Mouse (Mus musculus): Measurements from ENCODE around the gene Gm10643. TPM values are rescaled to one million over a fixed set of nuclear protein-coding genes. Genes with fewer than 3 reads are reported as not detected.

Gene Gm10643
- polyA plus RNA-seq, 1 experiment from 2014 or later: 2.2 TPM

GRCm38 (mm10) chr8:84025863-84026262 is 39.1 kb downstream of the Gm10643 start:
- Histone ChIP-seq H3K9ac (peak overlapping the region; percentile 57), H3K9me3 (no peaks in the 10 kb centered on the region), H3K27ac (no peak overlapping the region), H3K4me2 (replicated peaks) (peak overlapping the region; percentile 88), H3K36me3 (no peaks in the 10 kb centered on the region), H3K4me1 (peaks cover 15% of the 10 kb centered on the region; the same call in 1 of the 2 replicates), H3K27me3 (replicated peaks) (peaks cover 38% of the 10 kb centered on the region), H3K4me3 (peak overlapping the region; percentile 49)
- ATAC-seq (ENCODE audit: low FRiP score, low read depth): peak; percentile 60
- 1% methylated on average over 41 of the region's 41 CpGs for WGBS

GRCm38 (mm10) chr8:84024171-84024570 is 40.8 kb downstream of the Gm10643 start:
- Histone ChIP-seq H3K9ac (no peak overlapping the region), H3K27me3 (replicated peaks) (peaks cover 45% of the 10 kb centered on the region), H3K4me1 (peaks cover 15% of the 10 kb centered on the region; the same call in 1 of the 2 replicates), H3K4me3 (no peak overlapping the region), H3K9me3 (no peaks in the 10 kb centered on the region), H3K36me3 (no peaks in the 10 kb centered on the region), H3K4me2 (replicated peaks) (no peak overlapping the region), H3K27ac (no peak overlapping the region)
- WGBS: 10% methylated on average over 10 of the region's 10 CpGs
- ATAC-seq (ENCODE audit: low FRiP score, low read depth): no peak

- peaks cover 45% of the 10 kb centered on the region for H3K27me3 ChIP-seq (replicated peaks)
- H3K4me1 ChIP-seq: peaks cover 15% of the 10 kb centered on the region; the same call in 1 of the 2 replicates
- H3K4me3 ChIP-seq: no peak overlapping the region
- no peaks in the 10 kb centered on the region for H3K36me3 ChIP-seq
- no peak overlapping the region for H3K9ac ChIP-seq
- WGBS: 63% methylated on average over 1 of the region's 1 CpGs
- no peaks in the 10 kb centered on the region for H3K9me3 ChIP-seq
- H3K4me2 ChIP-seq (replicated peaks): no peak overlapping the region
- ATAC-seq (ENCODE audit: low FRiP score, low read depth): no peak
- H3K27ac ChIP-seq: no peak overlapping the region
Measured at GRCm38 (mm10) chr8:84023631-84024030, 41.3 kb downstream of the Gm10643 start.

- Histone ChIP-seq H3K27ac (no peak overlapping the region), H3K4me3 (no peak overlapping the region), H3K4me1 (peaks cover 15% of the 10 kb centered on the region; the same call in 1 of the 2 replicates), H3K36me3 (no peaks in the 10 kb centered on the region), H3K9ac (no peak overlapping the region), H3K27me3 (replicated peaks) (peaks cover 41% of the 10 kb centered on the region), H3K9me3 (no peaks in the 10 kb centered on the region), H3K4me2 (replicated peaks) (no peak overlapping the region)
- no peak for ATAC-seq (ENCODE audit: low FRiP score, low read depth)
- WGBS: 35% methylated on average over 5 of the region's 5 CpGs
Measured at GRCm38 (mm10) chr8:84023085-84023484, 41.9 kb downstream of the Gm10643 start.

- no peak for ATAC-seq (ENCODE audit: low FRiP score, low read depth)
- 0 out of 2 replicates have a peak overlapping the region, but pooled peaks have one; percentile 21 for H3K9ac ChIP-seq
- peaks cover 27% of the 10 kb centered on the region for H3K27me3 ChIP-seq (replicated peaks)
- H3K36me3 ChIP-seq: no peaks in the 10 kb centered on the region
- no peaks in the 10 kb centered on the region for H3K9me3 ChIP-seq
- no peak overlapping the region for H3K27ac ChIP-seq
- 0 out of 2 replicates have a peak overlapping the region, but pooled peaks have one; percentile 20 for H3K4me2 ChIP-seq (replicated peaks)
- 45% methylated on average over 12 of the region's 12 CpGs for WGBS
- peaks cover 15% of the 10 kb centered on the region; the same call in 1 of the 2 replicates for H3K4me1 ChIP-seq
- H3K4me3 ChIP-seq: no peak overlapping the region
Measured at GRCm38 (mm10) chr8:84021569-84021968, 43.4 kb downstream of the Gm10643 start.

- no peak within 1 kb of the TSS for H3K4me3 ChIP-seq
- no peak for ATAC-seq (ENCODE audit: low FRiP score, low read depth)
- peak within 1 kb of the TSS; percentile 20; the same call in 1 of the 2 replicates for H3K4me2 ChIP-seq (replicated peaks)
- peaks cover 11% of the 10 kb centered on the region; the same call in 1 of the 2 replicates for H3K4me1 ChIP-seq
- 4% methylated on average over 18 of the region's 18 CpGs for WGBS
- 0 out of 2 replicates have a peak within 1 kb of the TSS, but pooled peaks have one; percentile 21 for H3K9ac ChIP-seq
- no peaks in the 10 kb centered on the region for H3K9me3 ChIP-seq
- no peaks in the 10 kb centered on the region for H3K36me3 ChIP-seq
- H3K27ac ChIP-seq: no peak within 1 kb of the TSS
- peaks cover 24% of the 10 kb centered on the region for H3K27me3 ChIP-seq (replicated peaks)
Measured at GRCm38 (mm10) chr8:84021096-84021495, 43.8 kb downstream of the Gm10643 start, which contains the start of gene Palm3. Gene Palm3, plus strand, starts transcription at chr8:84021471.

- 82% methylated on average over 9 of the region's 9 CpGs for WGBS
- H3K9me3 ChIP-seq: no peaks in the 10 kb centered on the region
- H3K4me3 ChIP-seq: no peak overlapping the region
- H3K9ac ChIP-seq: no peak overlapping the region
- no peak for ATAC-seq (ENCODE audit: low FRiP score, low read depth)
- H3K4me1 ChIP-seq: peaks cover 5% of the 10 kb centered on the region; the same call in 1 of the 2 replicates
- peaks cover 17% of the 10 kb centered on the region for H3K27me3 ChIP-seq (replicated peaks)
- no peaks in the 10 kb centered on the region for H3K36me3 ChIP-seq
- H3K27ac ChIP-seq: no peak overlapping the region
- H3K4me2 ChIP-seq (replicated peaks): no peak overlapping the region
Measured at GRCm38 (mm10) chr8:84019738-84020137, 45.2 kb downstream of the Gm10643 start.

- H3K9me3 ChIP-seq: no peaks in the 10 kb centered on the region
- no peak overlapping the region for H3K27ac ChIP-seq
- H3K4me1 ChIP-seq: peaks cover 20% of the 10 kb centered on the region
- no peak for ATAC-seq (ENCODE audit: low FRiP score, low read depth)
- 93% methylated on average over 5 of the region's 5 CpGs for WGBS
- H3K4me2 ChIP-seq (replicated peaks): no peak overlapping the region
- no peaks in the 10 kb centered on the region for H3K36me3 ChIP-seq
- no peak overlapping the region for H3K4me3 ChIP-seq
- no peak overlapping the region for H3K9ac ChIP-seq
- peaks cover 34% of the 10 kb centered on the region for H3K27me3 ChIP-seq (replicated peaks)
Measured at GRCm38 (mm10) chr8:84015833-84016232, 49.1 kb downstream of the Gm10643 start.

MicroRNAs encoded within 50 kb of the gene (microRNA counts, 519-probe panel; counts per million panel counts)
- 2,879 counts per million, percentile 70 among the panel's probes with 10 or more counts for microRNA mmu-miR-709

Small RNAs within 50 kb of the gene (microRNA-seq; reads per million reads assigned to microRNA genes)
- gene Mir709: not detected

Other genes starting within 250 kb of the Gm10643 start
- 34.8 and 37.0 TPM in 2 replicates for gene Adgrl1, start 165.0 kb downstream of the Gm10643 start, polyA plus RNA-seq (2016; fragmentation: Nextera tagmentation; extraction: Ambion mirVana)
- 0.60 and 0.86 TPM in 2 replicates for gene Gm10644, start 109.9 kb downstream of the Gm10643 start, polyA plus RNA-seq (2016; fragmentation: Nextera tagmentation; extraction: Ambion mirVana)
- gene Asf1b, start 109.6 kb downstream of the Gm10643 start, polyA plus RNA-seq (2016; fragmentation: Nextera tagmentation; extraction: Ambion mirVana): 37.1 and 41.6 TPM in 2 replicates
- 215 and 218 TPM in 2 replicates for gene Prkaca, start 92.1 kb downstream of the Gm10643 start, polyA plus RNA-seq (2016; fragmentation: Nextera tagmentation; extraction: Ambion mirVana)
- gene Samd1, start 67.5 kb downstream of the Gm10643 start, polyA plus RNA-seq (2016; fragmentation: Nextera tagmentation; extraction: Ambion mirVana): 9.7 and 9.8 TPM in 2 replicates
- 0.83 and 0.95 TPM in 2 replicates for gene 1700067K01Rik, start 63.6 kb downstream of the Gm10643 start, polyA plus RNA-seq (2016; fragmentation: Nextera tagmentation; extraction: Ambion mirVana)
- 0.54 TPM in 1 of 2 replicates, not detected in the other for gene 2210011C24Rik, start 53.0 kb downstream of the Gm10643 start, polyA plus RNA-seq (2016; fragmentation: Nextera tagmentation; extraction: Ambion mirVana)
- gene Palm3, start 43.7 kb downstream of the Gm10643 start, polyA plus RNA-seq (2016; fragmentation: Nextera tagmentation; extraction: Ambion mirVana): 10.2 and 10.8 TPM in 2 replicates
- 0.28 and 0.29 TPM in 2 replicates for gene Il27ra, start 22.5 kb downstream of the Gm10643 start, polyA plus RNA-seq (2016; fragmentation: Nextera tagmentation; extraction: Ambion mirVana)
- not detected in 2 replicates for gene Rln3, start 20.1 kb downstream of the Gm10643 start, polyA plus RNA-seq (2016; fragmentation: Nextera tagmentation; extraction: Ambion mirVana)
- 9.1 and 9.3 TPM in 2 replicates for gene Rfx1, start 1.7 kb upstream of the Gm10643 start, polyA plus RNA-seq (2016; fragmentation: Nextera tagmentation; extraction: Ambion mirVana)
- gene Dcaf15, start 39.6 kb upstream of the Gm10643 start, polyA plus RNA-seq (2016; fragmentation: Nextera tagmentation; extraction: Ambion mirVana): 18.0 and 19.6 TPM in 2 replicates
- gene Podnl1, start 60.9 kb upstream of the Gm10643 start, polyA plus RNA-seq (2016; fragmentation: Nextera tagmentation; extraction: Ambion mirVana): 0.28 and 0.37 TPM in 2 replicates
- gene Cc2d1a, start 82.8 kb upstream of the Gm10643 start, polyA plus RNA-seq (2016; fragmentation: Nextera tagmentation; extraction: Ambion mirVana): 16.9 and 18.0 TPM in 2 replicates
- 1.9 and 2.0 TPM in 2 replicates for gene 4930432K21Rik, start 82.9 kb upstream of the Gm10643 start, polyA plus RNA-seq (2016; fragmentation: Nextera tagmentation; extraction: Ambion mirVana)
- 5.3 and 6.3 TPM in 2 replicates for gene Nanos3, start 120.1 kb upstream of the Gm10643 start, polyA plus RNA-seq (2016; fragmentation: Nextera tagmentation; extraction: Ambion mirVana)
- gene Zswim4, start 171.9 kb upstream of the Gm10643 start, polyA plus RNA-seq (2016; fragmentation: Nextera tagmentation; extraction: Ambion mirVana): 52.8 and 57.9 TPM in 2 replicates
- gene D8Ertd738e, start 184.6 kb upstream of the Gm10643 start, polyA plus RNA-seq (2016; fragmentation: Nextera tagmentation; extraction: Ambion mirVana): 256 and 282 TPM in 2 replicates
- 60.7 and 63.3 TPM in 2 replicates for gene Mri1, start 192.2 kb upstream of the Gm10643 start, polyA plus RNA-seq (2016; fragmentation: Nextera tagmentation; extraction: Ambion mirVana)
- gene Ccdc130, start 205.2 kb upstream of the Gm10643 start, polyA plus RNA-seq (2016; fragmentation: Nextera tagmentation; extraction: Ambion mirVana): 18.1 and 25.1 TPM in 2 replicates